Mouse (Mus musculus): Measurements from ENCODE around the gene Lrrc25. TPM values are rescaled to one million over a fixed set of nuclear protein-coding genes. Genes with fewer than 3 reads are reported as not detected.
A peak's percentile ranks its signal among the peaks of the same experiment; 100 is the strongest.

The Lrrc25 gene
- polyA plus RNA-seq, 2 experiments, result 3.2 to 3.5 TPM

DNA sequence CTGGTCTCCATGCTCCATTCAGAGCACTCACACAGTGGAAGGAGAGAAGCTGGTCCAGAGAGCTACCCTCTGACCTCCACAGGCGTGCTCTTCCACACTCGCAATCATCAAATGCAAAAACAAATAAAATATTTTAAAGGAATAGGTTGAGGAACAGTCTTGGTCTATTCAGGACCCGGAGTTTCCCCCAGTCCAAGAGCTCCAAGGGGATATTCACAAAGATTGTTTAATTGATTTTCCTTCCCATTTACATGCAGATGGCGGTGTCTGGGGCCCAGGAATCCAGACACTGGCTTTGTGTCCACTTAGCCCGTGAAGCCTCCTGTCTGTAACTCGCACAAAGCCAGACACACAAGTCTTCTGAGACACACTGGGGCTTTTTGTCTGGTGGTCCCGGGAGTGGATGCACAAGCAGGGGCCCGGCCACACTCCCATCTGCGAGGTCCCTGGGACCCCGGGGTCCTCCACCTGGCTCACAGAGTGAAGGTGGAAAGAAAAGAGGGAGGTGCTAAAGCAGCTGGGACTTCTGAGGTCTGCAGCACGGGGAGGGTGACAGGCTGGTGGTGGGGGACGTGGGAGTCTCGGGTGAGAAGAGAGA lies 40.3 kb downstream of the Lrrc25 start:
- Histone ChIP-seq H3K4me2 (replicated peaks; ENCODE audit: low read depth, low read length, severe bottlenecking) (no peak overlapping the region), H3K4me1 (ENCODE audit: control insufficient read depth, insufficient read depth, low read length) (peaks cover 9% of the 10 kb centered on the region), H3K4me3 (replicated peaks; ENCODE audit: low read length) (no peak overlapping the region), H3K36me3 (ENCODE audit: control insufficient read depth, insufficient read depth, low read length) (peaks cover 49% of the 10 kb centered on the region), H3K27me3 (ENCODE audit: control insufficient read depth, insufficient read depth, low read length) (no peaks in the 10 kb centered on the region), H3K9me3 (ENCODE audit: control insufficient read depth, low read length) (no peaks in the 10 kb centered on the region), H3K27ac (replicated peaks; ENCODE audit: low read depth, low read length) (no peak overlapping the region), H3K9ac (ENCODE audit: low read depth, low read length, severe bottlenecking) (no peak overlapping the region)
- DNase-seq (ENCODE audit: low spot score), result no peak
- ATAC-seq (ENCODE audit: low FRiP score, low read depth), result no peak
- WGBS, result 76% methylated on average over 13 of the region's 13 CpGs
- no peak for TF ChIP-seq POLR2A (IDR thresholded peaks at IDR 0.05; ENCODE audit: borderline replicate concordance, extremely low read depth, insufficient read depth, insufficient read length)

DNA sequence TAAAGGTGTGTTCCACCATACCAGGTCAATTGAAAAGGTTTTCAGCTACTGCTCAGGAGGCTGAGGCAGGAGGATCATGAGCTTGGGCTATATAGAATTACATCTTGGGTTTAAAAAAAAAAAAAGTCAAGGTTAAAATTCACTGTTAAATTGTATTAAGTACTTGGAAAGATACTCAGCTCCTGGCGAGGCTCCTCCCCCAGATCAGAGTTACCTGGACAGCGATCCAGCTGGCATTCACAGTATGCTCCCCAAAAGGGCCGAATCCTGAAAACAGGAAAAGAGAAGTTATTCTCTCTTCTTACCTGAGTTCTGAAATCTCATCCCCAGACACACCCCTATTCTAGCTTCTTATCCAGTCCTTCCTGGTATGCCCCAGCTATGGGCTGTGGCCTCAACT lies 41.3 kb downstream of the Lrrc25 start:
- H3K9me3 ChIP-seq (ENCODE audit: control insufficient read depth, low read length), result no peaks in the 10 kb centered on the region
- no peak for TF ChIP-seq POLR2A (IDR thresholded peaks at IDR 0.05; ENCODE audit: borderline replicate concordance, extremely low read depth, insufficient read depth, insufficient read length)
- H3K4me1 ChIP-seq (ENCODE audit: control insufficient read depth, insufficient read depth, low read length), result peaks cover 9% of the 10 kb centered on the region
- DNase-seq (ENCODE audit: low spot score), result no peak
- H3K4me2 ChIP-seq (replicated peaks; ENCODE audit: low read depth, low read length, severe bottlenecking), result no peak overlapping the region
- H3K27ac ChIP-seq (replicated peaks; ENCODE audit: low read depth, low read length), result no peak overlapping the region
- WGBS, result 95% methylated on average over 3 of the region's 3 CpGs
- ATAC-seq (ENCODE audit: low FRiP score, low read depth), result no peak
- H3K36me3 ChIP-seq (ENCODE audit: control insufficient read depth, insufficient read depth, low read length), result peaks cover 40% of the 10 kb centered on the region
- H3K9ac ChIP-seq (ENCODE audit: low read depth, low read length, severe bottlenecking), result no peak overlapping the region
- no peaks in the 10 kb centered on the region for H3K27me3 ChIP-seq (ENCODE audit: control insufficient read depth, insufficient read depth, low read length)
- H3K4me3 ChIP-seq (replicated peaks; ENCODE audit: low read length), result no peak overlapping the region

DNA sequence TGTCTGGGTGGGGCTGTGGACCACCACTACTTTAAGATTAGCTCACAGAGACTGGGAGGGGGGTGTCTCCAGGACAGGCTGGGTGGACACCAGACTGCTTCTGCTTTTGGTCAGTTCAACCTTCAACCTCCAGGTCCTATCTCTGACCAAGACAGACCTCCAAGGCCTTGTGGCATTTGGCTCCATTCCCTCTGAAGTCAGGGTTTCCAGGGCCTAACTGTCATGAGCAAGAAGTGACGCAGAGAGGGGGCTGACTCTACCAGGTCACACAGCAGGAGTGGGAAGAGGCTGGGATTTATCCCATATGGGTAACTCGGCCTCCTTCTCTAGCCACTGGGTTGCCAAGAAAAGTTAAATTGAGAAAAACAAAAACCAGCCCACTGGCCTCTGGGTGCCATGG lies 41.8 kb downstream of the Lrrc25 start:
- Histone ChIP-seq H3K4me2 (replicated peaks; ENCODE audit: low read depth, low read length, severe bottlenecking) (no peak overlapping the region), H3K27ac (replicated peaks; ENCODE audit: low read depth, low read length) (no peak overlapping the region), H3K4me3 (replicated peaks; ENCODE audit: low read length) (no peak overlapping the region), H3K4me1 (ENCODE audit: control insufficient read depth, insufficient read depth, low read length) (peaks cover 9% of the 10 kb centered on the region), H3K36me3 (ENCODE audit: control insufficient read depth, insufficient read depth, low read length) (peaks cover 35% of the 10 kb centered on the region), H3K9me3 (ENCODE audit: control insufficient read depth, low read length) (no peaks in the 10 kb centered on the region), H3K27me3 (ENCODE audit: control insufficient read depth, insufficient read depth, low read length) (no peaks in the 10 kb centered on the region), H3K9ac (ENCODE audit: low read depth, low read length, severe bottlenecking) (no peak overlapping the region)
- DNase-seq (ENCODE audit: low spot score) (no peak), ATAC-seq (ENCODE audit: low FRiP score, low read depth) (no peak)
- no peak for TF ChIP-seq POLR2A (IDR thresholded peaks at IDR 0.05; ENCODE audit: borderline replicate concordance, extremely low read depth, insufficient read depth, insufficient read length)
- 84% methylated on average over 2 of the region's 2 CpGs for WGBS

DNA sequence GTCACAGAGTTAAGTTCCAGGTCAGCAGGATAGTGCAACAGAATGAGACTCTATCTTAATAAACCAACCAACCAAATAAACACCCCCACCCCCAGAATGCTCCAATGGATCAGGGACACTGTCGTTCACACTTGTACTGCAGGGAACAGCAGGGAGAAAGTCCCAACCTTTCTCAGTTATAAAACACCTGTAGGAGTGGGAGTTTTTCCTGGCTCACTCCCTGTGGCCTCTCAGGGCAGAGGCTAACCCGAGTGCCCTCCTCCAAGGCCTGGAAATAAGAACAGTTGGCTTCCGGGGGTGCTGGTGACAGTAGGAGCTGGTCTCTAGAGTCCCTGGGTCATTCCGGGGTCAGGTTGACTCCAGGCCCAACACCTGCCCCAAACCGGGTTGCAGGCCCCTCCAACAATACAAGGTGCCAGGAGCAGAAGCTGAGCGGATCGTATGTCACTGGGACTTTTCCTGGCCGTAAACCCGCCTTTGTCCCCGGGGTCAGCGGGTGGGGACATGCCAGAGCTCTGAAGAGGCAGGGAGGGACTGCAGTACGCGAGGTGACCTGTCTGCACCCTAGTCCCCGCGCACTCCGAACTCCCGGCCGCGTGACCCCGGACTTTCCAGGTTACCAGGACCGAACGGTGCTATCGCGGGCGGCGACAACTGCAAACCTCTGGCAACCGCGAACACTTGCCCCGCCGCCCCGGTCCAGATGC lies 43.1 kb downstream of the Lrrc25 start:
- Histone ChIP-seq H3K9ac (ENCODE audit: low read depth, low read length, severe bottlenecking) (peak overlapping the region; percentile 83), H3K4me2 (replicated peaks; ENCODE audit: low read depth, low read length, severe bottlenecking) (peak overlapping the region; percentile 95), H3K27ac (replicated peaks; ENCODE audit: low read depth, low read length) (peak overlapping the region; percentile 70), H3K4me1 (ENCODE audit: control insufficient read depth, insufficient read depth, low read length) (peaks cover 9% of the 10 kb centered on the region), H3K9me3 (ENCODE audit: control insufficient read depth, low read length) (no peaks in the 10 kb centered on the region), H3K4me3 (replicated peaks; ENCODE audit: low read length) (peak overlapping the region; percentile 80), H3K27me3 (ENCODE audit: control insufficient read depth, insufficient read depth, low read length) (no peaks in the 10 kb centered on the region), H3K36me3 (ENCODE audit: control insufficient read depth, insufficient read depth, low read length) (peaks cover 25% of the 10 kb centered on the region)
- ATAC-seq (ENCODE audit: low FRiP score, low read depth) (peak; percentile 45), DNase-seq (ENCODE audit: low spot score) (no peak)
- WGBS, result under 1% methylated on average over 24 of the region's 31 CpGs
- no peak for TF ChIP-seq POLR2A (IDR thresholded peaks at IDR 0.05; ENCODE audit: borderline replicate concordance, extremely low read depth, insufficient read depth, insufficient read length)

DNA sequence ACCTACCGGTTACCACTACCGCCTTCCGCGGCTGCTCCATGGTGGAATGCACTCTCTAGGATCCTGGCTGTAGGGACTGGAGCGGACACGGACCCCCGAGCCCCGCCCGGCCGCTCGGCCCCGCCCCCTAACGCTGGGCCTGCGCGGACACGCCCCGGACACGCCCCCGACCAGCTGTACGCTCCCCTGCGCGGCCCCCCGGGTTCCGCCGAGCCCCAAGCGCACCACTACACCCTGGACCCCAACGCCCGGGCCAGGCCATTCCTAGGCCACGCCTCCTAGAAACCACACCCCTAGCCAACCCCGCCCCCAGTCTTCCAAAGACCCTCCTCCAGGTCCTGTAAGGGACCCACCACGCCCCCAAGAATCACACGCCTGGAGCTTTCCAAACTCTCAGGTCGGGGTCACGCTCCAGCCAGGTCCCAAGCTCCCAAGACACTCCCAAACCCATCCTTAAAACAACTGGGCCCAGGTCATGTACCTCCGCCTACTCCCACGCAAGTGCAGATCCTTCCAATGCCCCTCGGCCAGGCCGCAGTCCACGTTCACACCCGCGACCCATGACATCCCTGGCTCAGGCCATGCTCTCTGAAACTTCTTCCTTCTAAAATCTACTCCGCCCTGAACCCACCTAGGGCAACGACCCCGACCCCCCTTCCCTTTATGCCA lies 43.8 kb downstream of the Lrrc25 start:
- ATAC-seq (ENCODE audit: low FRiP score, low read depth), result peak; percentile 96
- Histone ChIP-seq H3K9ac (ENCODE audit: low read depth, low read length, severe bottlenecking) (peak overlapping the region; percentile 83), H3K36me3 (ENCODE audit: control insufficient read depth, insufficient read depth, low read length) (peaks cover 19% of the 10 kb centered on the region), H3K27me3 (ENCODE audit: control insufficient read depth, insufficient read depth, low read length) (no peaks in the 10 kb centered on the region), H3K4me2 (replicated peaks; ENCODE audit: low read depth, low read length, severe bottlenecking) (peak overlapping the region; percentile 95), H3K9me3 (ENCODE audit: control insufficient read depth, low read length) (no peaks in the 10 kb centered on the region), H3K4me3 (replicated peaks; ENCODE audit: low read length) (peak overlapping the region; percentile 80), H3K27ac (replicated peaks; ENCODE audit: low read depth, low read length) (peak overlapping the region; percentile 70), H3K4me1 (ENCODE audit: control insufficient read depth, insufficient read depth, low read length) (peaks cover 9% of the 10 kb centered on the region)
- under 1% methylated on average over 43 of the region's 44 CpGs for WGBS
- DNase-seq (ENCODE audit: low spot score), result peak; percentile 95
- TF ChIP-seq POLR2A (IDR thresholded peaks at IDR 0.05; ENCODE audit: borderline replicate concordance, extremely low read depth, insufficient read depth, insufficient read length), result peak; percentile 75; the same call in 1 of the 2 replicates

Measured in limb, embryonic 14.5 days (tissue).